Mouse (Mus musculus) liver, embryonic 13.5 days (tissue): ENCODE results near the gene Col4a2. TPM values are rescaled to one million over a fixed set of nuclear protein-coding genes. Genes with fewer than 3 reads are reported as not detected.
A peak's percentile ranks its signal among the peaks of the same experiment; 100 is the strongest.

ENCODE experiments used
- ATAC-seq: fragments of 200-750 bp; cut with Nextera tagmentation; 2 replicates; pipeline ENCODE4 v1.8.0; 2017; ENCODE audit warnings: low read depth, mild to moderate bottlenecking, moderate number of reproducible peaks, moderate library complexity
- DNase-seq: peaks from one replicate; pipeline ENCODE4 v3.0.0; 2022
- H3K27ac ChIP-seq: fragments of 300-500 bp; sonication (generic); 2 replicates; pipeline ENCODE4 v1.5.1; 2015; ENCODE audit warnings: moderate library complexity, mild to moderate bottlenecking, inconsistent platforms
- H3K27me3 ChIP-seq: fragments of 300-500 bp; sonication (generic); 2 replicates; pipeline ENCODE4 v1.6.1; 2015; ENCODE audit warnings: mild to moderate bottlenecking, inconsistent platforms
- H3K36me3 ChIP-seq: fragments of 300-500 bp; sonication (generic); 2 replicates; pipeline ENCODE4 v1.6.1; 2015; ENCODE audit warnings: mild to moderate bottlenecking, inconsistent platforms
- H3K4me1 ChIP-seq: fragments of 300-500 bp; sonication (generic); replicated peaks from 2 replicates; pipeline ENCODE4 v1.6.1; 2015; ENCODE audit warnings: inconsistent platforms
- H3K4me2 ChIP-seq: fragments of 300-500 bp; sonication (generic); 2 replicates; pipeline ENCODE4 v1.6.1; 2015; ENCODE audit warnings: inconsistent platforms, mild to moderate bottlenecking, moderate library complexity
- H3K4me3 ChIP-seq: fragments of 300-500 bp; sonication (generic); replicated peaks from 2 replicates; pipeline ENCODE4 v1.5.1; 2015; ENCODE audit warnings: mild to moderate bottlenecking, inconsistent platforms
- H3K9ac ChIP-seq: fragments of 300-500 bp; sonication (generic); 2 replicates; pipeline ENCODE4 v1.6.1; 2015; ENCODE audit warnings: mild to moderate bottlenecking, inconsistent platforms
- H3K9me3 ChIP-seq: fragments of 300-500 bp; sonication (generic); replicated peaks from 2 replicates; pipeline ENCODE4 v1.6.1; 2016; ENCODE audit warnings: inconsistent platforms
- WGBS: fragments of 180-500 bp; shearing (Covaris S2); methylation state at CpG from one replicate; pipeline ENCODE4 v1.1.7; 2015; ENCODE audit not compliant: insufficient replicate concordance; 5-methylcytosine and 5-hydroxymethylcytosine counted together
- polyA plus RNA-seq: library from polyadenylated mRNA; unstranded; fragments of >200 nt; fragmentation: Nextera tagmentation; extraction: Ambion mirVana; gene quantifications from 2 replicates; pipeline ENCODE4 v1.2.1, GENCODE M21; 2015

Gene Col4a2
- polyA plus RNA-seq, 1 experiment from 2014 or later: 5.4 TPM

DNA sequence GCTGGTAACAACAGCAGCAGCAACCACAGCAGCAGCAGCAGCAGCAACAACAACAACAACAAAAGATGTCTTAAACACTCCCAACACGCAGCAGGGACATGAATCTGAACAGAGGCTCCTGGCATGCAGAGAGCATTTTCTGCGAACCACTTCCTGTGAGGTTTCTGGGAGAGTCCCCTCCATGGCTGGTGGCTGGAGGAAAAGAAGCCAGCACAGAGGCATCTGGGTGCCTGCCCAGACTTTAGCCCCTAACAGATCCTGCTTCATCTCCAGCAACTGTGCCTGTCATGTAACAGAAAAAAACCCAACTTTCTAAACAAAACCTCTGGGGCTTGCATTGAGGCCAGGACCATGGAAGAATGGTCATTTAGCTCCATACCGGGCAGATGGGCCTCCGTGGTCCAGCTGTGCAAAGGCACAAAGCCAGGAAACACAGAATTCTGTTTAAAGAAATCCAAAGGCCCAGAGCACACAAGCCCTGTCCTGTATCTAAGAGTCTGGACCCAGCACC lies 34.4 kb upstream of the Col4a2 start:
- WGBS: 13% methylated on average over 4 of the region's 4 CpGs
- no peak for DNase-seq
- Histone ChIP-seq H3K27ac (peak overlapping the region; percentile 47; the same call in 1 of the 2 replicates), H3K4me2 (no peak overlapping the region), H3K27me3 (peaks cover 10% of the 10 kb centered on the region; the same call in 1 of the 2 replicates), H3K4me1 (peaks cover 12% of the 10 kb centered on the region), H3K4me3 (no peak overlapping the region), H3K36me3 (no peaks in the 10 kb centered on the region), H3K9ac (no peak overlapping the region), H3K9me3 (no peaks in the 10 kb centered on the region)
- no peak for ATAC-seq

DNA sequence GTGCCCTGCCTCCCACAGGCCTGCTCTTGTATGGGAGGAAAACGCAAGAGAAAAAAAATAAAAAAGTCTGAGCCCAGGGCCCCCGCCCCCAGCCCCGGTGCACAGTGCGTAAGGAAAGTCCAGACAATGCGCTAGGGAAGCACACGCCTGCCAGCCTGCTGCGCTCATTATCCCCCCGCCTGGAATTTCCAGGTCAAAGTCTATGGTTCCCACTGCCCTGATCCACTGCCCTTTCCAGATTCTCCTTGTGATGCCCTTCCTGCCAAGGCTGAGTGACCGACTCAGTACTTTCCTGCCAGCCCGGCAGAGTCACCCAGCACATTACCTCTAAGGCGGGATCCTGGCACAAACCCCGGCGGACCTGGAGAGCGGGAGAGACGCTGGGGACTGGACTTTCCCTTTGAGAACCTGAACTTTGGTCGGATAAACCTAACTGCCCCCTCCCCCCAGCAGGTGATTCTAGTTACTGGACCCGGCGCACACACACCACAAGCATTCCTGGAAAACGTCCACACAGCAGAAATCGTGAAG lies 33.2 kb upstream of the Col4a2 start:
- peak overlapping the region; percentile 34 for H3K4me3 ChIP-seq
- DNase-seq: no peak

GRCm38 (mm10) chr8:11280721-11281268 lies 31.8 kb upstream of the Col4a2 start:
- H3K36me3 ChIP-seq: no peaks in the 10 kb centered on the region
- no peak overlapping the region for H3K27ac ChIP-seq
- ATAC-seq: no peak
- peaks cover 12% of the 10 kb centered on the region for H3K4me1 ChIP-seq
- no peak overlapping the region for H3K4me2 ChIP-seq
- no peaks in the 10 kb centered on the region for H3K9me3 ChIP-seq
- H3K4me3 ChIP-seq: no peak overlapping the region
- 71% methylated on average over 10 of the region's 10 CpGs for WGBS
- peaks cover 10% of the 10 kb centered on the region; the same call in 1 of the 2 replicates for H3K27me3 ChIP-seq
- H3K9ac ChIP-seq: no peak overlapping the region
- DNase-seq: no peak

More for the DNA sequence above, 33.2 kb upstream of the Col4a2 start:
- no peaks in the 10 kb centered on the region for H3K9me3 ChIP-seq
- ATAC-seq: peak; percentile 64
- no peaks in the 10 kb centered on the region for H3K36me3 ChIP-seq
- WGBS: 27% methylated on average over 20 of the region's 20 CpGs
- peak overlapping the region; percentile 47 for H3K27ac ChIP-seq
- H3K4me1 ChIP-seq: peaks cover 12% of the 10 kb centered on the region
- H3K9ac ChIP-seq: no peak overlapping the region
- peaks cover 10% of the 10 kb centered on the region; the same call in 1 of the 2 replicates for H3K27me3 ChIP-seq
- H3K4me2 ChIP-seq: peak overlapping the region; percentile 30

- Histone ChIP-seq H3K4me2 (no peak overlapping the region), H3K27me3 (peaks cover 10% of the 10 kb centered on the region; the same call in 1 of the 2 replicates), H3K9me3 (no peaks in the 10 kb centered on the region), H3K36me3 (no peaks in the 10 kb centered on the region), H3K4me1 (peaks cover 12% of the 10 kb centered on the region), H3K9ac (no peak overlapping the region), H3K27ac (no peak overlapping the region), H3K4me3 (no peak overlapping the region)
- WGBS: 67% methylated on average over 10 of the region's 10 CpGs
- ATAC-seq: no peak
- DNase-seq: no peak
Observed at GRCm38 (mm10) chr8:11282139-11282538, 30.5 kb upstream of the Col4a2 start.

GRCm38 (mm10) chr8:11282696-11283095 lies 29.9 kb upstream of the Col4a2 start:
- no peak overlapping the region for H3K4me3 ChIP-seq
- no peaks in the 10 kb centered on the region for H3K9me3 ChIP-seq
- peaks cover 10% of the 10 kb centered on the region; the same call in 1 of the 2 replicates for H3K27me3 ChIP-seq
- no peak for ATAC-seq
- H3K36me3 ChIP-seq: no peaks in the 10 kb centered on the region
- H3K27ac ChIP-seq: no peak overlapping the region
- H3K4me1 ChIP-seq: peaks cover 12% of the 10 kb centered on the region
- no peak overlapping the region for H3K9ac ChIP-seq
- no peak overlapping the region for H3K4me2 ChIP-seq
- DNase-seq: no peak
- WGBS: 70% methylated on average over 7 of the region's 7 CpGs

DNA sequence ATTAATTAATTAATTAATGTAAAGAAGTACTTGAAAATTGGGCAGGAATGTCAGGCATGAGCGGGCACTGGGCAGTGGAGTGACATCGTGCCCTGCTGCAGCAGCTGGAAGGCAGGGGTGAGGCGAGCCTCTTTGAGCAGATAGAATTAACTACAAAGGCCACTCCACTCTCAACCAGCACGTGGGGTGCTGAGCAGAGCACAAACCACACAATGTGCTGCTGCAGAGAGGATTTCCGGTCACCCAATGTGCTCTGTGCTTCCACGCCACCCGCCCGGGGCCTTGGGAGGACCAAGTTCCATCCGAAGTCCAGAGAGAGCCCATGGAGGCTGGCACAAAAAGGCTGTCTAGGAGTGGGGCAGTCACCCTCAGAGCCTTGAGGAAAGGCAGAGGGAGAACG lies 29.4 kb upstream of the Col4a2 start:
- no peak overlapping the region for H3K9ac ChIP-seq
- no peaks in the 10 kb centered on the region for H3K9me3 ChIP-seq
- peaks cover 10% of the 10 kb centered on the region; the same call in 1 of the 2 replicates for H3K27me3 ChIP-seq
- H3K27ac ChIP-seq: no peak overlapping the region
- WGBS: 44% methylated on average over 10 of the region's 10 CpGs
- no peak overlapping the region for H3K4me3 ChIP-seq
- ATAC-seq: no peak
- H3K4me1 ChIP-seq: peaks cover 8% of the 10 kb centered on the region
- H3K4me2 ChIP-seq: no peak overlapping the region
- no peak for DNase-seq
- no peaks in the 10 kb centered on the region for H3K36me3 ChIP-seq

- no peak overlapping the region for H3K4me2 ChIP-seq
- H3K36me3 ChIP-seq: no peaks in the 10 kb centered on the region
- ATAC-seq (no peak), DNase-seq (no peak)
- H3K4me3 ChIP-seq: no peak overlapping the region
- 34% methylated on average over 4 of the region's 4 CpGs for WGBS
- no peaks in the 10 kb centered on the region for H3K4me1 ChIP-seq
- H3K9ac ChIP-seq: no peak overlapping the region
- H3K27me3 ChIP-seq: no peaks in the 10 kb centered on the region
- no peaks in the 10 kb centered on the region for H3K9me3 ChIP-seq
- no peak overlapping the region for H3K27ac ChIP-seq
Observed at GRCm38 (mm10) chr8:11285437-11285836, 27.2 kb upstream of the Col4a2 start.

GRCm38 (mm10) chr8:11287139-11287538 lies 25.5 kb upstream of the Col4a2 start:
- Histone ChIP-seq H3K4me2 (no peak overlapping the region), H3K9me3 (no peaks in the 10 kb centered on the region), H3K4me3 (no peak overlapping the region), H3K4me1 (no peaks in the 10 kb centered on the region), H3K27me3 (no peaks in the 10 kb centered on the region), H3K27ac (no peak overlapping the region), H3K36me3 (no peaks in the 10 kb centered on the region), H3K9ac (no peak overlapping the region)
- WGBS: 63% methylated on average over 3 of the region's 3 CpGs
- DNase-seq: no peak
- no peak for ATAC-seq

DNA sequence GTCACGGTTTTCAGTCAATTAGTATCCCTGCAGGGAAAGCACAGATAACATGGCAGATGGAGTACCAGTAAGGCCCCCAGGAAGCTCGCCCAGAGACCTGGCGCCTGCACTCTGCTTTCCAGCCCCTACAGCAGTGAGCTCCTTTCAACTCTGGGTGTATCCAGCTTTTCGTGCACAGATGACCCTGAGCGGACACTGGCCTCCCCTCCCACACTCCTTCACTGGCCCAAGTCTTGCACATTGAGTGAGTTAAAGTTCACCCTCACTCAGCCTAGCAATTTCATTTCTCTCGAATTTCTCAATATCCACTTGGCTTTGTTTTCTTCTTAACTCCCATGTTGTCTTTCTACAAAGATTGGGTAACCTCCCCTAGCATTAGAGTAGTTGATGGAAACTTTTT lies 24.3 kb upstream of the Col4a2 start:
- WGBS: 58% methylated on average over 6 of the region's 6 CpGs
- no peaks in the 10 kb centered on the region for H3K4me1 ChIP-seq
- DNase-seq (no peak), ATAC-seq (no peak)
- no peak overlapping the region for H3K4me3 ChIP-seq
- H3K27me3 ChIP-seq: no peaks in the 10 kb centered on the region
- H3K36me3 ChIP-seq: no peaks in the 10 kb centered on the region
- no peak overlapping the region for H3K4me2 ChIP-seq
- H3K9ac ChIP-seq: no peak overlapping the region
- no peaks in the 10 kb centered on the region for H3K9me3 ChIP-seq
- H3K27ac ChIP-seq: no peak overlapping the region

GRCm38 (mm10) chr8:11290533-11290932 lies 22.1 kb upstream of the Col4a2 start:
- WGBS: 9% methylated on average over 1 of the region's 1 CpGs
- Histone ChIP-seq H3K4me2 (no peak overlapping the region), H3K27ac (no peak overlapping the region), H3K36me3 (no peaks in the 10 kb centered on the region), H3K4me1 (0 out of 2 replicates have a peak, but pooled peaks cover 2% of the 10 kb centered on the region), H3K4me3 (no peak overlapping the region), H3K9ac (no peak overlapping the region), H3K9me3 (no peaks in the 10 kb centered on the region), H3K27me3 (no peaks in the 10 kb centered on the region)
- no peak for ATAC-seq
- no peak for DNase-seq

DNA sequence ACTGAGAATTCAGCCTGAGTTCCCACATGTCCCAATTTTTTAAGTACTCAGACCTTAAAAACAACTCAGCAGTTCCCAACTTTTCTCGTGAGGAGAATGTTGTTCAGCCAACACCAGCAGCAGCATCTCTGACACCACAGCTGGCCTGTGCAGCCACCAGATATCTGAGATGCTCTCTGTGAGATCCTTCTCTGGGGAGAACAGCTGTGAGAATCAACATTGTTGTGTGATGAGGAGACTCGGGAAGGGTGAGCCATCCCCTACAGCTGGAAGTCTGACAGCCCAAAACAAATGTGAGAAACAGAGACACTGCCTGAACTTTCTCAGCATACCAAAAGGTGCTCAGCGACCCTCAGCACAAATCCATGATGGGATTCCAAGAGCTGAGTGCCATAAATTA lies 20.0 kb upstream of the Col4a2 start:
- Histone ChIP-seq H3K4me1 (peaks cover 2% of the 10 kb centered on the region; the same call in 1 of the 2 replicates), H3K4me2 (no peak overlapping the region), H3K36me3 (no peaks in the 10 kb centered on the region), H3K4me3 (no peak overlapping the region), H3K27me3 (no peaks in the 10 kb centered on the region), H3K9me3 (no peaks in the 10 kb centered on the region), H3K9ac (no peak overlapping the region), H3K27ac (no peak overlapping the region)
- DNase-seq (no peak), ATAC-seq (no peak)
- 46% methylated on average over 3 of the region's 3 CpGs for WGBS
